Mouse (Mus musculus): ENCODE measurements around the gene Gne.

Gene Gne

GRCm38 (mm10) chr4:44022766-44023165, 61.2 kb downstream of the Gne start:
- DNase-seq, result peak; percentile 1

- peak; percentile 1 for DNase-seq
Observed at GRCm38 (mm10) chr4:44022323-44022722, 61.7 kb downstream of the Gne start.

DNA sequence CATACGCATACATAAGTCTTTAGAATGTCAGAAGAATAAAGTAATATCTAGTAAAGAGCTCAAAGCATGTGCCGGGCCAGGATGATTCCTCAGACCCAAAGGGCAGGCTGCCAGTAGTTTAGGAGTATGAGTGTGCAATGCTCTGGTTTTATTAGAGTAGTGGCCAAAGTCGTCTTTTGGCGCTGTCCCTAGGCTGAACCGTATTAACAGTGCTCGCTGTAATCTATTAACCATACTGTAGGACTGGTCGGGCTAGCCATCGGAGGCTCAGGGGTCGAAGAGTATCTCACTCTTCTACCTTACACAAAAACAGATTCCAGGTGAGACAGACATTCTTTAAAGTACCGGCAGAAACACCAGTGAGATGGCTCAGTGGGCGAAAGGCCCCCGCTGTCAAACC, 67.2 kb downstream of the Gne start:
- DNase-seq, result peak; percentile 28

DNA sequence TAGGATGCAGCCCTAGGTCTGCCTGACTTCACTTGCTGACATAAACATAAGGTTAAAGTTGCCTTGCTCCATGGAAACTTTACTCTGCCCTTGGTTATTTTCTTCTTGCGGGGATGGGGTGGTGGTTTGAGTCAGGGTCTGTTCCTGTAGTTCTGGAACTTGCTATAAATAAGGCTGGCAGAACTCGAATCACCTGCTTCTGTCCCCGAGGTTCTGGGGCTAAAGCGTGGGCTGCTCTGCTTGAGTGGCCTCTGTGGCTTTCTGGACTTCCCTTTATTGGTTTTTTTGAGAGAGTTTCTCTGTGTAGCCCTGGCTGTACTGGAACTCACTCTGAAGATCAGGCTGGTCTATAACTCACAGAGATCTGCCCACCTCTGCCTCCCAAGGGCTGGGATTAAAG, 67.9 kb downstream of the Gne start:
- no peak for DNase-seq

DNA sequence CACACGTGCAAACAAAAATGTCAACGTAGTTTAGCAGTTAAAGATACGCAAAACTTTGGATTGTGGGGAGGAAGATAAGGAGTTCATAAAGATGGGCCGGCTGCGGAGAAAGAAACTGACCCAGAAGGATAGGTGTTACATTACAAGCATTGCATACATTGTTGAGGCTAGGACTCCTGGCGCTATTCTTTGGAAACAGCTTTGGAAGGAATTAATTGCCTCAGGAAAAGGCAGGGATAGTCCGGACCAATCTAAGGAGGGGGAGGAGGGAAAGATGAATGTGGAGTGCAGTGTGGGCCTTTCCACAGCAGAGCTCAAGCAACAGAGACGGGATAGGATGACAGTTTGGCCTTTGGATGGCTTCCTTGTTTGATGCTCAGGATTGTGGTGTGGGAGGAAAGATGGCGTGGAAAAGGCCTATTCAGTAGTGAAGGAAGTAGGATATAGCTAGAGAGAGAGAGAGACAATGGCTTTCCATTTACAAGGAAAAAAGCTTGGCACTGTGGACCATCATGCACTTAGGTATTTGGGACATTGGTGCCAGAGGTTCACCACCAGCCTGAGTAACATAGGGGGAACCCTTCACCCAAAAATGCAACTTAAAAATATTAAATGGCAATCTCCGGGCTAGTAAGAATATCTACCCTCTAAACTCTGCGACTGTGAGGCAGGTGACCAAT, 70.4 kb downstream of the Gne start:
- no peak for DNase-seq

GRCm38 (mm10) chr4:44012376-44013367, 71.3 kb downstream of the Gne start:
- peak; percentile 92 for DNase-seq

DNA sequence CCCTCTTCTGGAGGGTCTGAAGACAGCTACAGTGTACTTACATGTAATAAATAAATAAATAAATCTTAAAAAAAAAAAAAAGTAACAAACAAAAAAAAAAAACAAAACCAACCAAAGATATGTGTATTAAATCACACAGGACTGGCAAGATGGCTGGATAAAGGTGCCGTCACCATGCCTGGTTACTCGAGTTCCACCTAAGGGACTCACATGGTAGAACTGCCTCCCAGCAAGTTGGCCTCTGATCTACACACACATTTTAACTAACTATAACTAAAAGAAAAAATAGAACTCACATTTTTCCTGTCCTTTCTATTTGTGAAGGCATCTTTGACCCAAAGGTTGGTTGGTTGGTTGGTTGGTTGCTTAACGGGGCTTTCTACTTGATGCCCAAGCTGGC, 72.2 kb downstream of the Gne start:
- no peak for DNase-seq

DNA sequence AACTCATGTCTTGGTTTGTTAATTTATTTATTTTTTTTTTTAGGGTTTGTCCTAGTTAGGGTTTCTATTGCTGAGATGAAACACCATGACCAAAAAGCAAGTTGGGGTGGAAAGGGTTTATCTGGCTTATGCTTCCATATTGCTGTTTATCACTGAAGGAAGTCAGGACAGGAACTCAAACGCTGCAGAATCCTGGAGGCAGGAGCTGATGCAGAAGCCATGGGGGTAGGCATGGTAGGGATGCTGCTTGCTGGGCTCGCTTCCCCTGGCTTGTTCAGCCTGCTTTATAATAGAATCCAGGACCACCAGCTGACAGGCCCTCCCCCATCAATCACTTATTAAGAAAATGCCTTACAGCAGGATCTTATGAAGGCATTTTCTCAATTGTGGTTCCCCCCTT, 73.1 kb downstream of the Gne start:
- no peak for DNase-seq

DNA sequence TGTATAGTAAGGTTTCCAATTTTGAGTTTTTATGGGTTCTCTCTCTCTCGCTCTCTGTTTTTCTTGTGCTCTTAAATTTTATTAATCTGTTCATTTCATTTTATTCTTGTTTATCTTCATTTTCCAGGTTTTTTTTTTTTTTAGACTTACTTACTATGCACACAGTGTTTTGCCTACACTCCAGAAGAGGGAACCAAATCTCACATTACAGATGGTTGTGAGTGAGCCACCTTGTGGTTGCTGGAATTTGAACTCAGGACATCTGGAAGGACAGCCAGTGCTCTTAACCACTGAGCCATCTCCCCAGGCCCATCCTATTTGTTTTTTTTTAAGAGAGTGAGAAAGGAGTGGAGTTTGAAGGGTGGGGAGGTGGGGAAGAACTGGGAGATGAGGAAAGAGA, 73.8 kb downstream of the Gne start:
- no peak for DNase-seq

- DNase-seq, result no peak
Observed at GRCm38 (mm10) chr4:44004623-44005409, 79.2 kb downstream of the Gne start.

- DNase-seq, result no peak
Observed at GRCm38 (mm10) chr4:44004126-44004525, 79.9 kb downstream of the Gne start, which contains the start of gene Clta. Gene Clta, plus strand, starts transcription at chr4:44004452.

DNA sequence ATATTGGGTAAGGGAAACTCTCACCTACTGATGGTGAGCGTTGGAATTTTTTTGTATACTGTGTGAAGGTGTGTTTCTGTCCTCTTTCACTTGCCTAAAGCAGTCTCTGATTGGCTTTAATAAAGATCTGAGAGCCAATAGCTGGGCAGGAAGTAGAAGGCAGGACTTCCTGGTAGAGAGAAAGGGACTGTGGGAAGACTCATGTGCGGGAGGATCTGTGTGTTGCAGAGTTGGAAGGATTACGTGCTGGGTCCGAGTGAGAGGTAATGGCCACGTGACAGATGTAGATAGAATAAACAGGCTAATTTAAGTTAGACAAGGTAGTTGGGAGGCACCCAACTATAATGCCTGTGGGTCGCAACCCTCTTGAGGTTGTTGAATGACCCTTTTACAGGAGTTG, 80.4 kb downstream of the Gne start:
- DNase-seq, result no peak

DNA sequence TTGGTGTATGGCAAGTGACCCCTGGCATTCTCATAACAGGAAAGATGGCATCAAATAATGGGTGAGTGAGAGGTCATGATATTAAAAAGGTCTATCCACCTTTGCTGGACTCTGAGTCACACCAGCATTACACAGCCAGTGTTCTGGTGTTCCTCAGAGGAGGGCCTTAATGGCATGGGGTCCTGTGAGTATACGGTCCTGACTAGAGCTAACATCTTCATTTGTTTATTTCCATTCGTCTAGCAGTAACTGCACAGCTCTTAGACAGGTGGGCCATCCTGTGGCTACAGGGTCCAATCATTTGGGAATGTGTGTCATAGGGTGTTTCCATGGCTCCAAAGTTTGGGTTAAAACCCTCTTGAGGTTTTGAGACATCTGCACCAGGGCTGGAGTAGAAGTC, 89.6 kb downstream of the Gne start:
- no peak for DNase-seq

DNA sequence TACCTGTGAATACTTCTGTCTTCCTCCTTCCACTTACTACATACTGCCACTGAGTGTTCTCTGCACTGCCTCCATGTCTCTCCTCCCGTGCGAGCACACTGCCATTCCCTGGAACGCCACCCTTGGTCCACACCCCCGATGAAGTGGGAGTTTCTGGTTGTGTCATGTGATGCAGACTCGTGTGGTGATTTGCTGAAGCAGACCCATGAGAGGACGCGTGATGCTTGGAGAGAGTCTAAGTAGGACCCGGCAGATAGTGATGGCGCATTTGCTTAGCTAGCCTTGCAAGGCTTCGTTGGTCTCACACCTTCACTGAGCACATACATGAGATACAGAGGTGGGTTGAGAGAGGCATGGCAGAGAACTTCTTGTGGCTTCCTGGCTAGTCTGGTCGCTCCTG, 90.9 kb downstream of the Gne start:
- no peak for DNase-seq

DNA sequence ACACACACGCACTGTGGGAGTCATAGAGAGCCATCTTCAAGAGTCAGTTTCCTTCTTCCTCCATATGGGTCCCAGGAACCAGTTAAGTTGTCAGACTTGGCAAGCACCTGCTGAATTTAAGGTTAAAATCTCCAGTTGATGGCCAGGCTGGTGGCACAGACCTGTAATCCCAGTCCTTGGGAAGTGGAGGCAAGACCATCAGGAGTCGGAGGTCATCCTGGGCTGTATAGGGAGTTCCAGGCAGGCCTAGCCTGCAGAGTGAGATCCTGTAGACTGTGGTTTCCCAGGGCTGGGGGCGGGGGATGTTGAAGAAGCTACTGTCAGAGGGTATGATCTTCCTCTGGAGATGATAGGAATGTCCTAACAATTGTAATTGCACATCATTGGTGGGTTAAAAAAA, 95.0 kb downstream of the Gne start:
- no peak for DNase-seq

GRCm38 (mm10) chr4:43984326-43984725, 99.7 kb downstream of the Gne start:
- DNase-seq, result no peak

All from kidney, adult 18-20 months (tissue).